Mouse (Mus musculus) heart, embryonic 16.5 days (tissue): ENCODE measurements around the gene Il16. TPM values are rescaled to one million over a fixed set of nuclear protein-coding genes. Genes with fewer than 3 reads are reported as not detected.

ENCODE experiments used
- ATAC-seq: fragments of 200-750 bp; cut with Nextera tagmentation; replicated peaks from 2 replicates; pipeline ENCODE4 v1.8.0; 2017; ENCODE audit warnings: moderate number of reproducible peaks; ENCODE audit not compliant: insufficient read depth, low FRiP score; ENCODE audit errors: extremely low read depth
- H3K27ac ChIP-seq: fragments of 300-500 bp; sonication (generic); 2 replicates; pipeline ENCODE4 v1.5.1; 2014; ENCODE audit warnings: mild to moderate bottlenecking, low read length, control low read depth, moderate library complexity
- H3K27me3 ChIP-seq: fragments of 300-500 bp; sonication (generic); 2 replicates; pipeline ENCODE4 v1.6.1; 2014; ENCODE audit warnings: low read length, mixed read lengths; ENCODE audit not compliant: control insufficient read depth, insufficient read depth
- H3K36me3 ChIP-seq: fragments of 300-500 bp; sonication (generic); 2 replicates; pipeline ENCODE4 v1.6.1; 2014; ENCODE audit not compliant: control insufficient read depth, insufficient read depth
- H3K4me1 ChIP-seq: fragments of 300-500 bp; sonication (generic); 2 replicates; pipeline ENCODE4 v1.6.1; 2014; ENCODE audit warnings: low read length, mixed read lengths; ENCODE audit not compliant: control insufficient read depth, insufficient read depth
- H3K4me2 ChIP-seq: fragments of 300-500 bp; sonication (generic); 2 replicates; pipeline ENCODE4 v1.6.1; 2014; ENCODE audit warnings: low read depth, mild to moderate bottlenecking, control low read depth, low read length
- H3K4me3 ChIP-seq: fragments of 300-500 bp; sonication (generic); 2 replicates; pipeline ENCODE4 v1.5.1; 2014; ENCODE audit warnings: mild to moderate bottlenecking, control low read depth, low read length
- H3K9ac ChIP-seq: fragments of 300-500 bp; sonication (generic); 2 replicates; pipeline ENCODE4 v1.6.1; 2014; ENCODE audit warnings: low read length, control low read depth
- H3K9me3 ChIP-seq: fragments of 300-500 bp; sonication (generic); replicated peaks from 2 replicates; pipeline ENCODE4 v1.6.1; 2016; ENCODE audit warnings: low read length; ENCODE audit not compliant: control insufficient read depth
- WGBS: fragments of 180-500 bp; shearing (Covaris S2); extraction: QIAGEN DNeasy Blood & Tissue Kit; methylation state at CpG from one replicate; pipeline ENCODE4 v1.1.7; 2014; 5-methylcytosine and 5-hydroxymethylcytosine counted together
- polyA plus RNA-seq: library from polyadenylated mRNA; unstranded; fragments of >200 nt; fragmentation: Nextera tagmentation; extraction: Ambion mirVana; gene quantifications from 2 replicates; pipeline ENCODE4 v1.2.1, GENCODE M21; 2015

Gene Il16
- polyA plus RNA-seq, 1 experiment from 2014 or later, result 12.0 TPM

GRCm38 (mm10) chr7:83738623-83739462 lies 6.7 kb downstream of the Il16 start:
- no peaks in the 10 kb centered on the region for H3K27me3 ChIP-seq
- no peak overlapping the region for H3K27ac ChIP-seq
- peak; percentile 41; the same call in 1 of the 2 replicates for ATAC-seq
- WGBS, result 52% methylated on average over 10 of the region's 10 CpGs
- no peak overlapping the region for H3K4me2 ChIP-seq
- H3K9ac ChIP-seq, result no peak overlapping the region
- no peaks in the 10 kb centered on the region for H3K9me3 ChIP-seq
- H3K36me3 ChIP-seq, result no peaks in the 10 kb centered on the region
- H3K4me1 ChIP-seq, result peaks cover 2% of the 10 kb centered on the region; the same call in 1 of the 2 replicates
- H3K4me3 ChIP-seq, result no peak overlapping the region

GRCm38 (mm10) chr7:83737914-83738490 lies 7.5 kb downstream of the Il16 start:
- ATAC-seq, result no peak
- Histone ChIP-seq H3K9me3 (no peaks in the 10 kb centered on the region), H3K27me3 (no peaks in the 10 kb centered on the region), H3K4me3 (no peak overlapping the region), H3K9ac (no peak overlapping the region), H3K27ac (no peak overlapping the region), H3K4me1 (peaks cover 2% of the 10 kb centered on the region; the same call in 1 of the 2 replicates), H3K4me2 (no peak overlapping the region), H3K36me3 (no peaks in the 10 kb centered on the region)
- 72% methylated on average over 6 of the region's 6 CpGs for WGBS

GRCm38 (mm10) chr7:83736341-83737115 lies 9.0 kb downstream of the Il16 start:
- Histone ChIP-seq H3K27ac (no peak overlapping the region), H3K9ac (no peak overlapping the region), H3K9me3 (no peaks in the 10 kb centered on the region), H3K4me1 (peaks cover 2% of the 10 kb centered on the region; the same call in 1 of the 2 replicates), H3K4me2 (no peak overlapping the region), H3K36me3 (no peaks in the 10 kb centered on the region), H3K27me3 (no peaks in the 10 kb centered on the region), H3K4me3 (no peak overlapping the region)
- ATAC-seq, result no peak
- WGBS, result 81% methylated on average over 6 of the region's 6 CpGs

GRCm38 (mm10) chr7:83735108-83735781 lies 10.3 kb downstream of the Il16 start:
- 84% methylated on average over 7 of the region's 7 CpGs for WGBS
- Histone ChIP-seq H3K27me3 (no peaks in the 10 kb centered on the region), H3K36me3 (no peaks in the 10 kb centered on the region)

GRCm38 (mm10) chr7:83734671-83735082 lies 10.8 kb downstream of the Il16 start:
- WGBS, result 72% methylated on average over 6 of the region's 6 CpGs
- H3K9me3 ChIP-seq, result no peaks in the 10 kb centered on the region
- H3K4me2 ChIP-seq, result no peak overlapping the region
- no peak overlapping the region for H3K27ac ChIP-seq
- no peaks in the 10 kb centered on the region for H3K36me3 ChIP-seq
- no peaks in the 10 kb centered on the region for H3K27me3 ChIP-seq
- H3K4me3 ChIP-seq, result no peak overlapping the region
- no peak for ATAC-seq
- no peak overlapping the region for H3K9ac ChIP-seq
- H3K4me1 ChIP-seq, result 0 out of 2 replicates have a peak, but pooled peaks cover 2% of the 10 kb centered on the region

More at GRCm38 (mm10) chr7:83735108-83735781, 10.3 kb downstream of the Il16 start:
- Histone ChIP-seq H3K9me3 (no peaks in the 10 kb centered on the region), H3K9ac (no peak overlapping the region), H3K4me2 (no peak overlapping the region), H3K27ac (no peak overlapping the region), H3K4me3 (no peak overlapping the region), H3K4me1 (peaks cover 2% of the 10 kb centered on the region; the same call in 1 of the 2 replicates)
- no peak for ATAC-seq

GRCm38 (mm10) chr7:83734246-83734645 lies 11.3 kb downstream of the Il16 start:
- no peak for ATAC-seq
- H3K4me1 ChIP-seq, result no peaks in the 10 kb centered on the region
- 76% methylated on average over 3 of the region's 3 CpGs for WGBS
- H3K27me3 ChIP-seq, result no peaks in the 10 kb centered on the region
- H3K4me2 ChIP-seq, result no peak overlapping the region
- H3K9ac ChIP-seq, result no peak overlapping the region
- no peaks in the 10 kb centered on the region for H3K9me3 ChIP-seq
- H3K27ac ChIP-seq, result no peak overlapping the region
- no peak overlapping the region for H3K4me3 ChIP-seq
- H3K36me3 ChIP-seq, result no peaks in the 10 kb centered on the region

GRCm38 (mm10) chr7:83732781-83733180 lies 12.7 kb downstream of the Il16 start:
- WGBS, result 90% methylated on average over 3 of the region's 3 CpGs
- no peaks in the 10 kb centered on the region for H3K9me3 ChIP-seq
- H3K36me3 ChIP-seq, result no peaks in the 10 kb centered on the region
- H3K27me3 ChIP-seq, result no peaks in the 10 kb centered on the region
- no peaks in the 10 kb centered on the region for H3K4me1 ChIP-seq
- ATAC-seq, result no peak
- no peak overlapping the region for H3K9ac ChIP-seq
- no peak overlapping the region for H3K27ac ChIP-seq
- H3K4me3 ChIP-seq, result no peak overlapping the region
- H3K4me2 ChIP-seq, result no peak overlapping the region

- Histone ChIP-seq H3K4me2 (no peak overlapping the region), H3K4me3 (no peak overlapping the region), H3K4me1 (no peaks in the 10 kb centered on the region), H3K27me3 (no peaks in the 10 kb centered on the region), H3K36me3 (no peaks in the 10 kb centered on the region), H3K27ac (no peak overlapping the region), H3K9ac (no peak overlapping the region), H3K9me3 (no peaks in the 10 kb centered on the region)
- no peak for ATAC-seq
- WGBS, result 74% methylated on average over 15 of the region's 15 CpGs
These were observed 13.4 kb downstream of the Il16 start for GRCm38 (mm10) chr7:83731961-83732666.
